Mouse (Mus musculus) induced T-regulatory cell, adult 2 months (primary cell): ENCODE results near the gene Trip10.
A peak's percentile ranks its signal among the peaks of the same experiment; 100 is the strongest.
"Not testable (repeated sequence)": the region's sequence is repeated elsewhere in the genome, so short reads cannot be mapped to it uniquely, and the experiment has no call there.

Experiments used
- DNase-seq: peaks from one replicate; pipeline ENCODE4 v3.0.0-alpha.2; 2012; ENCODE audit warnings: low read depth

The Trip10 gene

GRCm38 (mm10) chr17:57264972-57265945 lies 16.0 kb downstream of the Trip10 start:
- peak; percentile 60 for DNase-seq

DNA sequence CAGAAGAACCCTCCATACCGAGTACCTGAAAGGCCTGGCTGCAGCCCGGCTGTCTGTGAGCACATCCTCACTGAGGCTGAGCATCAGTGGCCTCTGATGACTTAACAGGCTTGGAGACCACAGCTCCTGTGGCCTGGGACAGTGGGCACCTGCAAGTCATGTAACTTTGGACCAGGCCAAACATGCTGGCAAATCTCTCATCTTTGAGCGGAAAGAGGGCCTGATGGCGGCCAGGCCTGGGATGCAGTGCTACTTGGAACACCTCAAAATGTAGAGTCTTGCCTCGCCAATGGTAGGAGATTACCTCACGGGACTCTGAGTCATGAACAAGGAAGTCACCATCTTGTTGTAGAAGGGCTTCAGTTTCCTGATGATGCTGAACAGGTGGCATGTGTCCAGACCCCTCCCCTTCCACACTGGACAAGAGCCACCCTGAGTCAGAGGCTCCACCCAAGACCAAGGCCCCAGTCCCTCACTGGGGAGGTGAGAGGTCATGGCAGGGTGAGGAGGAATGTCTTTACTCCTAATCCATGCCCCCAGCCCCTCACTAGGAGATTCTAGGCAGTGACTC lies 18.4 kb downstream of the Trip10 start:
- DNase-seq, result no peak

GRCm38 (mm10) chr17:57271301-57271700 lies 22.0 kb downstream of the Trip10 start:
- DNase-seq, result no peak

DNA sequence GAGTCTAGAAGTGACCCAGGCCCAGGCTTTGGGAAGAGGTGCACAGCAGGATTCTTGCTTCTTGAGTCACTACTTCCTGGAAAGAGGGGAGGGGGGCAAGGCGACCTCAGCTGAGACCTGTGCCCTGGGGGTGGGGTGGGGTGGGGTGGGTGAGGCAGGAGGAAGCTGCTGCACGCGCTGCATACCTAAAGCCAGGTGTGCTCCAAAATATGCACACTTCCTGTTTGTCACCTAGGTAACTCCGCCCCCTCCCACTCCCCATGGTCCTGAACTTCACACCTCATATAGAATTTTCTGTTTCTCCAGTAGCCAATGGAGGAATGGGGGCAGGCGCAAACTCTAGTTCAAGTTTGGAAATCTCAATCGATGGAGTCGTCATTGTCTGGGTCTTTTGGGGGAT lies 24.6 kb downstream of the Trip10 start:
- no peak for DNase-seq

GRCm38 (mm10) chr17:57274686-57275085 lies 25.4 kb downstream of the Trip10 start:
- DNase-seq, result no peak

DNA sequence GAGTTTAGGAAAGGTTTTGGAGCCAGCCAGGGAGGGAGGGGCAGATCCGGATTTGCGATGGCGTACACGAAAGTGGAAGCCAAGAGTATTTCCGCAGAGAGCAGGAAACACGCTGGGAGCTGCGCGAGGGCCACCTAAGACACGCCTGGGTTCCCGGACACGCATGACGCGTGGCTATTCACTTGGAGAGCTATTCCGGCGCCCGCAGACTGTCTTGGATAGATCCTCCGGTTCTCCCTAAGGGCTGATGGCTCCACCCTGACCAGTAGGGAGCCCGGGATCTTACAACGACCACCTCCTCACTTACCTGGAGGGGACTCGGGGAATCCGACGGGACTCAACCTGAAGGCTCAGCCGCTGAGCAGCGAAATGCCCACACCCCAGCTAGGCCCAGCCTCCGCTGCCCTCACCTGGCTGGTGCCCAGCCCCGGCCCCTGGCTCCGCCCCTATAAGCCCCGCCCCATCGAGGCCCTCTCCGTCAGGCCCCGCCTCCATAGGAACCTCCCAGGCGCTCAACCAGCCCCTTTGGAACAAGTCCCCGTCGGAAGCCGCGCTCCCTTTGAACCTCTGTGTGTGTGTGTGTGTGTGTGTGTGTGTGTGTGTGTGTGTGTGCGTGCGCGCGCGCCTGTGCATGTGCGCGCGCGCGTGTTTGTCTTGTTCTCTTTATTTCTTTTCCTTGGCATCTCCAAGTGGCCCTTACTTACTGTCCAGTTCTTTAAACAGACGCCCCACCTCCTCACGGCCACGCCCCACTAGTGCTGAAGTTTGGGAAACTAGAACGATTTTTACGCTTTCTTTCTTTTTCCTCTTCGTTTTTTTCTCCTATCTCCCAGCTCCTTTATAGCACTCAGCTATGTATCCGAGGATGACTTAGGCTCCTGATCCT lies 26.1 kb downstream of the Trip10 start:
- DNase-seq, result peak; percentile 93

- no peak for DNase-seq
These were observed 26.7 kb downstream of the Trip10 start for GRCm38 (mm10) chr17:57275997-57276351.

DNA sequence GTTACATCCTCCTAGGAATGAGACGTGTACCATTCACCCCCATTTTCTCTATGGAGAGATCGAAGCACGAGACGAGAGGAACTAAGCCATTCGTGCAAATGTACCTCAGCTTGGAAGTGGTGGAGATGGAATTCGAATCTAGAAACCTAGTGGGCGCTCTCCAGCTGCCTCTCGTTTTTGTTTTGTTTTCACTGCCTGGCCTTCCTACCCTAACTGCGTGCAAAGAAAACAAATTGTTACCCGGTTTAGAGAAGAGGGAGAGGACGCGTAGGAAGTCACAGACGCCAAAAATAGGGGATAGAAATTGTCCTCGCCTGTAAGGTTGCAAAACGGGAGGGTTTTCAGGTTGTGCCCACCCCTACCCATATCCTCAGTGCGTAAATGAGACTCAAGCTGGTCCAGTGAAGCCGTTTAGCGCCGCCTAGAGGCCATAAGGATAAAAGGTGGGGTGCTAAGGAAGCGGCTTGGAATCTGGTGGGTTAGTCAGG lies 27.4 kb downstream of the Trip10 start:
- DNase-seq, result peak; percentile 94

GRCm38 (mm10) chr17:57277598-57278261 lies 28.5 kb downstream of the Trip10 start:
- DNase-seq, result not testable (repeated sequence)

GRCm38 (mm10) chr17:57278537-57278936 lies 29.3 kb downstream of the Trip10 start:
- DNase-seq, result no peak

GRCm38 (mm10) chr17:57278943-57279590 lies 29.8 kb downstream of the Trip10 start, which contains the start of gene Vav1:
Gene Vav1, plus strand, starts transcription at chr17:57279100.
- peak; percentile 91 for DNase-seq

DNA sequence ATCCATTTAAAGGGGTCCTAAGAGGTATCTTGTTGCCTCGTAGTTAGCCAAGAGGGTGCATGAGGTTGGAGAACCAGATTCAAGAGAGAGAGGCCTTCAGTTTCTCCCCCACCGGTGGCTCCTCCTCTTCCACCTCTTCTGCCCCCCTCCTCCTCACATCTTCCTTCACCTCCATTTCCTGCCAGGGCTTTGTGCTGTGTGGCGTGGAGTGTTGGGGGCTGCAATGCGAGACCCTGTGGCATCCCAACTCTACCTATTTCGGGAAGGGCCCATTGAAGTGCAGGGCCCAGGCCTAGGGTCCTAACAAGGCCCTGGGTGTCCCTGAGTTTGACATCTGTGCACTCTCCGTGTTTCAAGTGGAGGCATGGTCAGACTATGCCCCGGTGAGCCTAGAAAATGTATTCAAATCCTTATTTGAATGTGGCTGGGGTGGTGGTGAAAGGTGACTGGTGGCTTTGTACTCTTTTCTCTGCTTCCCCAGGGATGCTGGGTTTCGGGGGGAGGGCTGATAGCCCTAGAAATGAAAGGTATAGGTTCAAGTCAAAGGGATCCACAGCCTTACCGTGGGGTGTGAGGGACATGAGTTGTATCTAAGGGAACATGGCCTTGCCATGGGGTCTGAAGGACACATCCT lies 30.5 kb downstream of the Trip10 start:
- peak; percentile 73 for DNase-seq

GRCm38 (mm10) chr17:57280411-57280810 lies 31.2 kb downstream of the Trip10 start:
- no peak for DNase-seq

- peak; percentile 51 for DNase-seq
These were observed 34.7 kb downstream of the Trip10 start for GRCm38 (mm10) chr17:57283906-57284305.

GRCm38 (mm10) chr17:57285077-57285476 lies 35.8 kb downstream of the Trip10 start:
- no peak for DNase-seq

GRCm38 (mm10) chr17:57286718-57287355 lies 37.6 kb downstream of the Trip10 start:
- peak; percentile 47 for DNase-seq

DNA sequence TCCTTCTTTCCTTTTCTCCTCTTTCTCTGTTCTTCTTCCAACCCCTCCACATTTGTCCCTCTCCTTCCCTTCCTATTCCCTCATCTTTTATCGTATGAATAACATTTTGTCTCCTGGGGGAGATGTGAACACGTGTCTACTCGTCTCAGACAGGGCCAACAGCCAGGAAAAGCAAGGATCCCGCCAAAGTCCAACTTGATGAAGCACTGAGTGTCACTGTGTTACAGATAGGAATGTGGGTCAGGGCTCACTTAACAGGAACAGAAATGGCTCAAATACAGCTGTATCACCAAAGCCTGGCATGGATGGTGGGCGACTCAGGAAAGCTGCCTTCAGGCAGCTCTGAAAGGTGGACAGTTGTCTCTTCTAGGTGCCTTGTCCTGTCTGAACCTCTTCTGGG lies 40.0 kb downstream of the Trip10 start:
- DNase-seq, result no peak

GRCm38 (mm10) chr17:57290001-57290670 lies 40.9 kb downstream of the Trip10 start:
- DNase-seq, result peak; percentile 69

DNA sequence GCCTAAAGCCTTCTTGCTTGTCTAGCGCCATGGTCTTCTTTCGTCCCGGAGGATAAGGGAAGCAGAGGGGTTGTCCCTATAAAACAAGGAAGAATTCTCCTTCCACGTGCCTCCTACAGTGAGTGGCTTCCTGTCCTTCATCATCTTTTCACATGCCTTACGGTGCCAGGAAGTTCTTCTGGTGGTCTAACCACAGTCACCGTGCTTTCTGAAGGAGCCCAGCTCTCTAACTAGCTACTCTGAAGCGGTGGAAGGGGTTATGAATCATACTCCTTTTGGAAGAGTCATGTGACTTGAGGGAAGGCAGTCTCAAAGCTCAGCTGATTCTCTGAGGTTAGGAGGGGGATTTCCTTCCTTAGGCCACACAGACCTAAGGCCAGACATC lies 41.4 kb downstream of the Trip10 start:
- peak; percentile 77 for DNase-seq

- no peak for DNase-seq
These were observed 43.0 kb downstream of the Trip10 start for GRCm38 (mm10) chr17:57292302-57292701.
